Mouse (Mus musculus) liver, postnatal 0 days (tissue): ENCODE measurements at regions not wholly inside any gene's neighbourhood (a gene's known extent, or its start where the extent isn't known, plus 50 kb on each side); places are given as distances from the start of the nearest gene placed in this dataset.

ENCODE experiments used
- CTCF ChIP-seq: sonication (generic); IDR thresholded peaks from 2 replicates; pipeline ENCODE4 v1.5.1; 2016; ENCODE audit warnings: antibody characterized with exemption, low read depth
- EP300 ChIP-seq: IDR thresholded peaks from 2 replicates; pipeline ENCODE4 v1.6.1; 2016; ENCODE audit warnings: antibody characterized with exemption, low read depth, mild to moderate bottlenecking

DNA sequence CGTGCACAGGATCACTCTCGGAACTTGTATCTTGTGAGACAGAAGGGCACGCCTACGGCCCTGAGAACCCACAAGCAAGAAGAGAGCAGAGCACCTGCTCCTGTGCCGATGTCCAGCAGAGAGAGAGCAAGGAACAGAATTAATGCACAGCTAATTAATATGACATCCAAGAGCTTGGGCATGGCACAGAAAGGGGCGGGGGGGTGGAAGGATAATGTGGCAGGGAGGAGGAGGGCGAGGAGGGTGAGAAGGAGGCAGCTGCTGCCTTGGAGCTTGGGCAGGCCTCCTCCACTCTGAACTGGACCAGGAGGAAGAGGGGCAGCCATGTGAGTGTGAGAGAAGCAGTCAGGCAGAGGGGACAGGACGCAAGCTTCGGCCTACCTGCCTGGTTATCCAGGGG lies 151.4 kb upstream of the Lemd2 start:
- TF ChIP-seq CTCF = no peak
- TF ChIP-seq EP300 = no peak
